Mouse (Mus musculus) brain, embryonic 14.5 days (tissue): ENCODE measurements around the gene Zscan29.

Source experiments
- CTCF ChIP-seq: fragments of 200-500 bp; IDR thresholded peaks from 2 replicates; pipeline ENCODE4 v1.5.1; 2012; ENCODE audit warnings: inconsistent platforms, mild to moderate bottlenecking, moderate library complexity, borderline replicate concordance; ENCODE audit not compliant: insufficient read depth, insufficient read length; ENCODE audit errors: extremely low read depth
- POLR2A ChIP-seq: fragments of 200-500 bp; IDR thresholded peaks from 2 replicates; pipeline ENCODE4 v1.6.1; 2012; ENCODE audit warnings: mild to moderate bottlenecking, inconsistent platforms, borderline replicate concordance; ENCODE audit not compliant: poor library complexity, insufficient read depth, insufficient read length, severe bottlenecking; ENCODE audit errors: extremely low read depth

DNA sequence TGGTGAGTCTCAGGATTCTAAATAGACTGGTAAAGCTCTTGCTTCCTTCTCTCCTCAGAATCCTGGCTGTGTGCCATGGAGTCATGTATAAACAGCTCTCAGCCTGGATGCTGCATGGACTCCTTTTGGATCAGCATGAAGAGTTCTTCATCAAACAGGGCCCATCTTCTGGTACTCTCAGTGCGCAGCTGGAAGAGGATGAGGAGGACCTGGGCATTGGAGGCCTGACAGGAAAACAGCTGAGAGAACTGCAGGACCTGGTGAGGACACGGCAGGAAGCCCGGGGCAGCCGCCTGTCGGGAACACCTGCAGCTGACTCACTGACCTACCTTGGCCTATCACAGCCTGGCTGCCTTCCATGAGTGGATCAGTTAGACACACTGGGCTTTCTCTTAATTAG is 12.5 kb upstream of the Zscan29 start:
- TF ChIP-seq POLR2A, result no peak
- TF ChIP-seq CTCF, result no peak
